Mouse (Mus musculus): ENCODE results near the gene Rgs6.
A peak's percentile ranks its signal among the peaks of the same experiment; 100 is the strongest.

GRCm38 (mm10) chr12:83099920-83100319, 511.8 kb downstream of the Rgs6 start:
- TF ChIP-seq CTCF (IDR thresholded peaks at IDR 0.05; ENCODE audit: borderline replicate concordance, insufficient read depth, low read depth, low read length) (peak; percentile 9; the same call in 1 of the 2 replicates), POLR2A (IDR thresholded peaks at IDR 0.05; ENCODE audit: borderline replicate concordance, insufficient read depth, low read length) (no peak)

Measured in cerebellum, adult 2 months (tissue).